Mouse (Mus musculus): ENCODE measurements around the gene Aprt. TPM values are rescaled to one million over a fixed set of nuclear protein-coding genes. Genes with fewer than 3 reads are reported as not detected.

Aprt gene
- polyA plus RNA-seq, 1 experiment from 2014 or later = 279 TPM

DNA sequence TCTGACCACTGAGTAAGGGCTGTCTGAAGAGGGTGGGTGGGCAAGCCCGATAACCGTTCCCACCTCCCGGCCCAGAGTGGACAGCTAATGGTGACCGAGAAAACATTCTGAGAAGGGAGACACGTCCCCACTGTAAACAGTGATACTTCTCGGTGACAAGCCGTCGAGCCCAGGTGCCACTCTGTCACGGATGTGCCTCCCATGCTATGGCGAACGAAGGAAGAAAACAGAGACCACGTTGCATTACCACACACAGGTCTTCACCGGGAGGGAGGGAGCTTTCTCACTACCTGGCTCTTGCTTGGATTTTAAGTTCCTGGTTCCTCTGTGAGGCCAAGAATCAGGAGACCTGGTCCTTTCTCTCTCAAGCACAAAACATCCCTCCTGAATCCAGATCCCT is 28.4 kb downstream of the Aprt start:
- Histone ChIP-seq H3K4me3 (ENCODE audit: low read length) (peak overlapping the region; percentile 0; the same call in 1 of the 2 replicates), H3K4me1 (replicated peaks; ENCODE audit: control insufficient read depth, insufficient read depth, low read length) (peaks cover 41% of the 10 kb centered on the region), H3K27me3 (ENCODE audit: control insufficient read depth, insufficient read depth, low read depth, low read length) (no peaks in the 10 kb centered on the region)

DNA sequence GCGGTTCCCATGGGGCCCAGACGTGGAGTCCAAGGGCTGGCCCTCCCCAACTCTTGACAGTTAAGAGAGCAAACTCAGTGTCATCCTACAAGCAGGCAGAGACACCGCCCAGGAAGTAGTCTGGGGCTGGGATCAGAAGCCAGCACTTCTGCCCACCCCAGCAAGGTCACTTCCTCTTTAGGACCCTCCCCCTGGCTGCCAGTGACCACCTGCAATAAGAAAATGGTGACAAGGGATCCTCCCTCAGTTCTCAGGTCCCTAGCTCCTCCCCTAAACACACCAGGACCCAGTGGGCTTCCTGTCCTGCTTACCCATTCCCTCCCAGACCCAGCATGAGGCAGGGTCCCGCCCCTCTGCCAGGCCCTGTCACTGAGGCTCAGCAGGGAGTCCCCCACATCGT is 28.9 kb downstream of the Aprt start:
- peak overlapping the region; percentile 61; the same call in 1 of the 2 replicates for H3K9ac ChIP-seq (ENCODE audit: low read length)
- no peaks in the 10 kb centered on the region for H3K27me3 ChIP-seq (ENCODE audit: control insufficient read depth, insufficient read depth, low read depth, low read length)
- ATAC-seq (ENCODE audit: low read depth) = no peak
- peak overlapping the region; percentile 12 for H3K4me3 ChIP-seq (ENCODE audit: low read length)
- H3K4me1 ChIP-seq (replicated peaks; ENCODE audit: control insufficient read depth, insufficient read depth, low read length) = peaks cover 41% of the 10 kb centered on the region
- H3K27ac ChIP-seq (ENCODE audit: low read length) = peak overlapping the region; percentile 82
- no peaks in the 10 kb centered on the region; the same call in 1 of the 2 replicates for H3K36me3 ChIP-seq (ENCODE audit: control insufficient read depth, insufficient read depth, low read length)
- peak overlapping the region; percentile 36 for H3K4me2 ChIP-seq (ENCODE audit: low read depth, low read length)
- WGBS = 30% methylated on average over 5 of the region's 5 CpGs
- no peaks in the 10 kb centered on the region for H3K9me3 ChIP-seq (ENCODE audit: control insufficient read depth, low read length)

More for the DNA sequence above, 28.4 kb downstream of the Aprt start:
- H3K4me2 ChIP-seq (ENCODE audit: low read depth, low read length) = peak overlapping the region; percentile 36; the same call in 1 of the 2 replicates
- ATAC-seq (ENCODE audit: low read depth) = no peak
- H3K9ac ChIP-seq (ENCODE audit: low read length) = no peak overlapping the region
- no peak overlapping the region for H3K27ac ChIP-seq (ENCODE audit: low read length)
- H3K9me3 ChIP-seq (ENCODE audit: control insufficient read depth, low read length) = no peaks in the 10 kb centered on the region
- no peaks in the 10 kb centered on the region; the same call in 1 of the 2 replicates for H3K36me3 ChIP-seq (ENCODE audit: control insufficient read depth, insufficient read depth, low read length)
- 52% methylated on average over 13 of the region's 13 CpGs for WGBS

- peak overlapping the region; percentile 36 for H3K4me2 ChIP-seq (ENCODE audit: low read depth, low read length)
- H3K36me3 ChIP-seq (ENCODE audit: control insufficient read depth, insufficient read depth, low read length) = no peaks in the 10 kb centered on the region; the same call in 1 of the 2 replicates
- H3K4me3 ChIP-seq (ENCODE audit: low read length) = peak overlapping the region; percentile 12
- H3K4me1 ChIP-seq (replicated peaks; ENCODE audit: control insufficient read depth, insufficient read depth, low read length) = peaks cover 41% of the 10 kb centered on the region
- H3K9ac ChIP-seq (ENCODE audit: low read length) = peak overlapping the region; percentile 61
- H3K9me3 ChIP-seq (ENCODE audit: control insufficient read depth, low read length) = no peaks in the 10 kb centered on the region
- ATAC-seq (ENCODE audit: low read depth) = no peak
- no peaks in the 10 kb centered on the region for H3K27me3 ChIP-seq (ENCODE audit: control insufficient read depth, insufficient read depth, low read depth, low read length)
- peak overlapping the region; percentile 82 for H3K27ac ChIP-seq (ENCODE audit: low read length)
- 31% methylated on average over 24 of the region's 24 CpGs for WGBS
These were observed 29.8 kb downstream of the Aprt start for GRCm38 (mm10) chr8:122546811-122547453.

DNA sequence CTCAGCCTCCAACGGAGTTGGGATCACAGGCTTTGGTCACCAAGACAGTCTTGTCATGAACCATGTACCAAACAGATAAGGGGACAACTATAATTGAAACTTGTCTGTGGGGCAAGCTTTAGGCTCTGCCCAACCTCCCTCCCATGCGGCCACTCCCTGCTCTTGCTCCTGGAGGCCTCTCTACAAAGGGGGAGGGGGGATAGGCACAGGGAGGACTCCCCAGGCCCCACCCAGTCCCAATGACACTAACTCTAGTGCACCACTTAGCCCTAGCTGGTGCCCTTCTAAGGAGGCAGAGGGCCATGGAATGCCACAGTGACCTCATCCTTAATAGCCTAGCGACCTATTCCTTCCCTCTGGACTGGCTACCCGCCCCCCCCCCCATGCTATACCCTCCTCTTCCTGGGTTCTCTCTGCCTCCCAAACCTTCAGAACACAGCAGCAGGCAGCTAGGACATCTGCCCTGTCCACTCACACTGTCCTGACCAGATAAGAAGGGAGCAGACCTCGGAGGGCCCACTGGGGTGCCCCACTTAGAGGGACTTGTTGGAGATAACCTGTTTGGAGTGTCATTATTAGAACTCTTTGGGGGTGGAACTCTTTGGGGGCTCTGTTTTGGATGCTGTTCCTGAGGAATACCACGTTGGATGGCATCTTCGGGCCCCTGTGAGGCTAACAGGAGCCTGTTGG is 30.5 kb downstream of the Aprt start:
- 69% methylated on average over 6 of the region's 7 CpGs for WGBS
- no peak for ATAC-seq (ENCODE audit: low read depth)
- Histone ChIP-seq H3K9me3 (ENCODE audit: control insufficient read depth, low read length) (no peaks in the 10 kb centered on the region), H3K4me1 (replicated peaks; ENCODE audit: control insufficient read depth, insufficient read depth, low read length) (peaks cover 41% of the 10 kb centered on the region), H3K9ac (ENCODE audit: low read length) (peak overlapping the region; percentile 61), H3K36me3 (ENCODE audit: control insufficient read depth, insufficient read depth, low read length) (no peaks in the 10 kb centered on the region; the same call in 1 of the 2 replicates), H3K4me2 (ENCODE audit: low read depth, low read length) (no peak overlapping the region; the same call in 1 of the 2 replicates), H3K27me3 (ENCODE audit: control insufficient read depth, insufficient read depth, low read depth, low read length) (no peaks in the 10 kb centered on the region), H3K4me3 (ENCODE audit: low read length) (no peak overlapping the region), H3K27ac (ENCODE audit: low read length) (peak overlapping the region; percentile 82)

DNA sequence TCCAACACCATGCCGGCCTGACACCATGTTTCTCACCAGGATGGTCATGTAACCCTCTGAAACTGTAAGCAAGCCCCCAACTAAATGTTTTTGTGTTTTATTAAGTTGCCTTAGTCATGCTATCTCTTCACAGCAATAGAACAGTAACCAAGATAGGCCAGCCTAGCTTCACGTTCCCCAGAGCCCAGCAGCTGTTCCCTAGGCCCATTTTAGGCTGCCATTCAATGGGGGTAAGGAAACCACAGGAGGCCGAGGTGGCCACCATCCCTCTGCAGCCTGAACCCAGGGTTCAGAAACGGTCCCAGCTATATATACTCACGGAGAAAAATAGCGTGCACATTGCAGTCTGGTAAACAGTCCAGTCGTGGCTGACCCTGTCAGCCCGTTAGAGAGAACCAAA is 32.6 kb downstream of the Aprt start:
- peaks cover 30% of the 10 kb centered on the region for H3K4me1 ChIP-seq (replicated peaks; ENCODE audit: control insufficient read depth, insufficient read depth, low read length)
- H3K27me3 ChIP-seq (ENCODE audit: control insufficient read depth, insufficient read depth, low read depth, low read length) = no peaks in the 10 kb centered on the region
- no peaks in the 10 kb centered on the region for H3K9me3 ChIP-seq (ENCODE audit: control insufficient read depth, low read length)
- no peak overlapping the region for H3K27ac ChIP-seq (ENCODE audit: low read length)
- no peaks in the 10 kb centered on the region; the same call in 1 of the 2 replicates for H3K36me3 ChIP-seq (ENCODE audit: control insufficient read depth, insufficient read depth, low read length)
- no peak overlapping the region for H3K4me2 ChIP-seq (ENCODE audit: low read depth, low read length)
- no peak for ATAC-seq (ENCODE audit: low read depth)
- 89% methylated on average over 8 of the region's 8 CpGs for WGBS
- H3K9ac ChIP-seq (ENCODE audit: low read length) = no peak overlapping the region
- no peak overlapping the region for H3K4me3 ChIP-seq (ENCODE audit: low read length)

- Histone ChIP-seq H3K27ac (ENCODE audit: low read length) (peak overlapping the region; percentile 31), H3K4me1 (replicated peaks; ENCODE audit: control insufficient read depth, insufficient read depth, low read length) (peaks cover 30% of the 10 kb centered on the region), H3K36me3 (ENCODE audit: control insufficient read depth, insufficient read depth, low read length) (no peaks in the 10 kb centered on the region; the same call in 1 of the 2 replicates), H3K9ac (ENCODE audit: low read length) (no peak overlapping the region; the same call in 1 of the 2 replicates), H3K4me2 (ENCODE audit: low read depth, low read length) (no peak overlapping the region), H3K27me3 (ENCODE audit: control insufficient read depth, insufficient read depth, low read depth, low read length) (no peaks in the 10 kb centered on the region), H3K4me3 (ENCODE audit: low read length) (no peak overlapping the region), H3K9me3 (ENCODE audit: control insufficient read depth, low read length) (no peaks in the 10 kb centered on the region)
- 79% methylated on average over 9 of the region's 9 CpGs for WGBS
- ATAC-seq (ENCODE audit: low read depth) = no peak
These were observed 38.2 kb downstream of the Aprt start for GRCm38 (mm10) chr8:122538310-122539076.

- 52% methylated on average over 2 of the region's 2 CpGs for WGBS
- Histone ChIP-seq H3K9me3 (ENCODE audit: control insufficient read depth, low read length) (no peaks in the 10 kb centered on the region), H3K4me1 (replicated peaks; ENCODE audit: control insufficient read depth, insufficient read depth, low read length) (peaks cover 30% of the 10 kb centered on the region), H3K27me3 (ENCODE audit: control insufficient read depth, insufficient read depth, low read depth, low read length) (no peaks in the 10 kb centered on the region), H3K4me3 (ENCODE audit: low read length) (no peak overlapping the region), H3K27ac (ENCODE audit: low read length) (peak overlapping the region; percentile 97), H3K36me3 (ENCODE audit: control insufficient read depth, insufficient read depth, low read length) (no peaks in the 10 kb centered on the region), H3K9ac (ENCODE audit: low read length) (peak overlapping the region; percentile 49; the same call in 1 of the 2 replicates), H3K4me2 (ENCODE audit: low read depth, low read length) (no peak overlapping the region)
- no peak for ATAC-seq (ENCODE audit: low read depth)
These were observed 38.9 kb downstream of the Aprt start for GRCm38 (mm10) chr8:122537812-122538211.

DNA sequence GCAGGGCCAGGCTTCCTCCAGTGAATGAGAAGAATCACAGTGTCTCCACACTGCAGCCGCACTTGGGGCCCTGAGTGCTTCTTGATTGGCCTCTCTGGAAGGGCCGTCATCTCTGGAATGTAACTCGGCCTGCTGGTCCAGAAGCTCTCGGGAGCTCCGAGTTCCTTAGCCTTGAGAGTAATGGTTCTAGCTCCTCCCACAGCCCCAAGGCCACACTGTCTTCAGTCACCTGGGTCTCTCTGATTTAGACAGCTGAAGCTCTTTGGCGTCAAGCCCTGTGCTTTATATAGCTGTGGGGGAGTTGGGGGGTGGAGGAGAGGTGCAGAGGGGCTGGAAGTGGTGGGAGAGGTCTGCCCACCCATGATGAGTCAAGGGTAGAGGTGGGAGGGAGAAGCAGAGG is 39.7 kb downstream of the Aprt start:
- H3K4me2 ChIP-seq (ENCODE audit: low read depth, low read length) = peak overlapping the region; percentile 46
- no peak overlapping the region for H3K4me3 ChIP-seq (ENCODE audit: low read length)
- no peaks in the 10 kb centered on the region for H3K27me3 ChIP-seq (ENCODE audit: control insufficient read depth, insufficient read depth, low read depth, low read length)
- H3K4me1 ChIP-seq (replicated peaks; ENCODE audit: control insufficient read depth, insufficient read depth, low read length) = peaks cover 30% of the 10 kb centered on the region
- H3K9ac ChIP-seq (ENCODE audit: low read length) = no peak overlapping the region; the same call in none of the 2 replicates
- no peaks in the 10 kb centered on the region for H3K9me3 ChIP-seq (ENCODE audit: control insufficient read depth, low read length)
- H3K36me3 ChIP-seq (ENCODE audit: control insufficient read depth, insufficient read depth, low read length) = no peaks in the 10 kb centered on the region
- 10% methylated on average over 6 of the region's 6 CpGs for WGBS
- ATAC-seq (ENCODE audit: low read depth) = peak; percentile 94
- peak overlapping the region; percentile 97 for H3K27ac ChIP-seq (ENCODE audit: low read length)

DNA sequence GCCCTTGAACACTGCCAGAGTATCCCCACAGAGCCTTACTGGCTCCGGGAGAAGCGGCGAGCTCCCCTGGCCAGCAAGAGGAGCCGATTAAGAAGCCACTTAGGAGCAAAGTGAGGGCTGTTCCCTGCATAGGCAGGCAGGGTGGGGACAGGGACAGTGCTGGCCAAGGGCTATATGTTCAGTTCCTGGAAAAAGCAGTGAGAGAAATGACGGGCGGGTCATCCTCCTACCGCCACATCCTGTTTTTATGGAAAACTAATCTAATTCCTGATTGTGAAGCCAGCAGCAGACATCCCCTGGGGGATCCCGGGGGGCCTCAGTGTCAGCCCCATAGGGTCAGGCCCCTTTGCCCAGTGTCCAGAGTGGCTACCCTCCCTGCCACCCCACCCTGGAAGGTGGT is 45.4 kb downstream of the Aprt start:
- H3K4me1 ChIP-seq (replicated peaks; ENCODE audit: control insufficient read depth, insufficient read depth, low read length) = peaks cover 22% of the 10 kb centered on the region
- WGBS = 72% methylated on average over 8 of the region's 8 CpGs
- no peak overlapping the region for H3K4me3 ChIP-seq (ENCODE audit: low read length)
- H3K36me3 ChIP-seq (ENCODE audit: control insufficient read depth, insufficient read depth, low read length) = no peaks in the 10 kb centered on the region
- H3K27me3 ChIP-seq (ENCODE audit: control insufficient read depth, insufficient read depth, low read depth, low read length) = no peaks in the 10 kb centered on the region
- H3K9me3 ChIP-seq (ENCODE audit: control insufficient read depth, low read length) = no peaks in the 10 kb centered on the region
- H3K27ac ChIP-seq (ENCODE audit: low read length) = peak overlapping the region; percentile 0
- H3K4me2 ChIP-seq (ENCODE audit: low read depth, low read length) = no peak overlapping the region
- no peak overlapping the region for H3K9ac ChIP-seq (ENCODE audit: low read length)
- ATAC-seq (ENCODE audit: low read depth) = no peak

Measured in lung, embryonic 16.5 days (tissue).